Mouse (Mus musculus) urinary bladder, postnatal 10 days (tissue): ENCODE results near the gene Vmn1r143.
"Not testable (repeated sequence)": the region's sequence is repeated elsewhere in the genome, so short reads cannot be mapped to it uniquely, and the experiment has no call there.

Source experiments
- DNase-seq: peaks from one replicate; pipeline ENCODE4 v3.0.0; 2022; ENCODE audit warnings: low spot score

Gene Vmn1r143

GRCm38 (mm10) chr7:22189077-22189476 is at the start of gene Vmn1r143:
Gene Vmn1r143, plus strand, starts transcription at chr7:22189377.
- not testable (repeated sequence) for DNase-seq

GRCm38 (mm10) chr7:22163935-22164334 is 25.2 kb upstream of the Vmn1r143 start, which contains the start of gene Vmn1r142:
Gene Vmn1r142, minus strand, starts transcription at chr7:22164035.
- DNase-seq = not testable (repeated sequence)

- DNase-seq = not testable (repeated sequence)
These were observed 12.0 kb downstream of the Vmn1r143 start, which contains the start of gene Gm8653 for GRCm38 (mm10) chr7:22201164-22201563. Gene Gm8653, minus strand, starts transcription at chr7:22201264.

DNA sequence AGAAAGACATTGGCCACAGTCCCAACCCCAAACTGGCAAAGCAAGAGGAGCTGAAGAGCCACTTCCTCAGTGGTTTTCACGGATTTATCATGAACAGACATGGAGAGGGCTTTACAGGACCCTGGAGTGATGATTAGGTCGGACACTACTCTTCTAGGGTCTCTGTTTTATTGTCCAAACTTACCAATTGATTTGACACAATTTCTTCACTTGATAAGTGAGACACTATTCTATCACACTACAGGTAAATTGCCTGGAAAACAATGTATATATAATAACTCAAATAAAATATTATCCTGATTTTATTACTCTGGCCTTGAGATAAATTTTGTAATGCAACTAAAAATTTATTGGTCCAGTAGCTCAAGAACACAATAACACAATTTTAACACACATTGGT is 40.2 kb downstream of the Vmn1r143 start, which contains the start of gene Gm8453:
Gm8453 (minus strand) TSS at position 101 of the 400 bp plus-strand sequence.
- DNase-seq = not testable (repeated sequence)
